Mouse (Mus musculus): ENCODE results near the gene Rnf26.

Rnf26 gene

GRCm38 (mm10) chr9:44046426-44046825 is 66.9 kb downstream of the Rnf26 start:
- no peak for DNase-seq (ENCODE audit: low spot score)

GRCm38 (mm10) chr9:44045884-44046272 is 67.4 kb downstream of the Rnf26 start:
- no peak for DNase-seq (ENCODE audit: low spot score)

Data from left cerebral cortex, adult 11 months (tissue).